ENCODE assay signal across 7 mouse cellular contexts in the genomic region with DNA sequence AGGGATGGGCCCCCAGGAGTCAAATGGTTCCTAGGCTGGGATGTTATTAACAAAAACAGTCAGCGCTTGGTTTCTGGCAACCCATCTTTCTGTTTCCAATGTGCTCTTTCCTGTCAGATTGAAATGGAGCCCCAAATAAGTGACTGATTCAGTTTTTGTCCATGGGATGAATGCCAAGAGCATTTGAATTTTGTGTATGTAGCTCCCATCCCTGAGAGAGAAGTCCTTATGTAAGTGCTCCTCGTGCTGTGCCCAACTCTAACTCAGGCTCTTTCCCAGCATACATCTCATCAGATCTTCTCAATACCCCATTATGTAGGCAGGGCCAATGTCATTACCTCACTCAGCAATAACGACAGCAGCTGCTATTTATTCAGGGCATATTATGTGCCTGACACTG. TPM values are rescaled to one million over a fixed set of nuclear protein-coding genes. Genes with fewer than 3 reads are reported as not detected.
A peak's percentile ranks its signal among the peaks of the same experiment; 100 is the strongest.
DNase-seq lines count a peak whose midpoint lies in the region; ATAC-seq lines count a peak whose summit lies in the region.

No protein-coding gene starts in this region.

- H3K4me2 ChIP-seq in embryonic facial prominence, embryonic 14.5 days (ENCODE audit: low read depth, low read length), result peak overlapping the region; percentile 83
- H3K4me2 ChIP-seq in intestine, embryonic 16.5 days (ENCODE audit: low read depth, low read length), result peak overlapping the region; percentile 79
- H3K4me2 ChIP-seq in neural tube, embryonic 13.5 days, result peak overlapping the region; percentile 94

- no peak overlapping the region for H3K27ac ChIP-seq in embryonic facial prominence, embryonic 14.5 days (replicated peaks; ENCODE audit: low read depth, low read length)
- no peak overlapping the region for H3K27ac ChIP-seq in intestine, embryonic 16.5 days (ENCODE audit: low read length)
- peak overlapping the region; percentile 100 for H3K27ac ChIP-seq in neural tube, embryonic 13.5 days (replicated peaks)

- peak overlapping the region; percentile 99 for H3K4me3 ChIP-seq in embryonic facial prominence, embryonic 14.5 days (ENCODE audit: low read depth, low read length)
- peak overlapping the region; percentile 86 for H3K4me3 ChIP-seq in intestine, embryonic 16.5 days (ENCODE audit: low read length)
- H3K4me3 ChIP-seq in neural tube, embryonic 13.5 days, result peak overlapping the region; percentile 97

- peaks cover 41% of the 10 kb centered on the region for H3K4me1 ChIP-seq in embryonic facial prominence, embryonic 14.5 days (ENCODE audit: control insufficient read depth, insufficient read depth, low read length)
- peaks cover 36% of the 10 kb centered on the region for H3K4me1 ChIP-seq in intestine, embryonic 16.5 days (ENCODE audit: control insufficient read depth, insufficient read depth, low read length)
- peaks cover 90% of the 10 kb centered on the region for H3K4me1 ChIP-seq in neural tube, embryonic 13.5 days (replicated peaks)

- peak; percentile 79 for DNase-seq in left cerebral cortex, adult 11 months (ENCODE audit: low spot score)
- no peak for DNase-seq in left cerebral cortex, postnatal 36 days (ENCODE audit: low spot score in 2 of 2)
- peak; percentile 15 for DNase-seq in embryonic facial prominence, embryonic 14.5 days (ENCODE audit: low spot score)
- DNase-seq in cerebellum, postnatal 4 days (ENCODE audit: low spot score in 2 of 2), result no peak

- H3K27me3 ChIP-seq in embryonic facial prominence, embryonic 14.5 days (replicated peaks; ENCODE audit: control insufficient read depth, insufficient read depth, low read length), result no peaks in the 10 kb centered on the region; the same call in 1 of the 2 replicates
- H3K27me3 ChIP-seq in intestine, embryonic 16.5 days (replicated peaks; ENCODE audit: control insufficient read depth, insufficient read depth, low read length), result no peaks in the 10 kb centered on the region
- peaks cover 7% of the 10 kb centered on the region for H3K27me3 ChIP-seq in neural tube, embryonic 13.5 days

- H3K9ac ChIP-seq in embryonic facial prominence, embryonic 14.5 days (ENCODE audit: low read depth, low read length), result peak overlapping the region; percentile 100
- peak overlapping the region; percentile 99 for H3K9ac ChIP-seq in intestine, embryonic 16.5 days (ENCODE audit: low read depth, low read length)
- H3K9ac ChIP-seq in neural tube, embryonic 13.5 days, result peak overlapping the region; percentile 99

- peaks cover 17% of the 10 kb centered on the region; the same call in 1 of the 2 replicates for H3K36me3 ChIP-seq in embryonic facial prominence, embryonic 14.5 days (ENCODE audit: control insufficient read depth, insufficient read depth, low read length)
- H3K36me3 ChIP-seq in intestine, embryonic 16.5 days (ENCODE audit: control insufficient read depth, insufficient read depth, low read length), result no peaks in the 10 kb centered on the region
- peaks cover 9% of the 10 kb centered on the region; the same call in 1 of the 2 replicates for H3K36me3 ChIP-seq in neural tube, embryonic 13.5 days

- ATAC-seq in embryonic facial prominence, embryonic 14.5 days (ENCODE audit: low read depth), result no peak
- no peak for ATAC-seq in intestine, embryonic 16.5 days
- no peak for ATAC-seq in neural tube, embryonic 13.5 days (ENCODE audit: low read depth)
- no peak for ATAC-seq in CD4-positive, CD25-positive, alpha-beta regulatory T cell, adult 4 months

- intact Hi-C loops in left cerebral cortex, postnatal 36 days (cut with DNase I), result no loop called here

- no peaks in the 10 kb centered on the region for H3K9me3 ChIP-seq in embryonic facial prominence, embryonic 14.5 days (ENCODE audit: control insufficient read depth, low read length)
- H3K9me3 ChIP-seq in intestine, embryonic 16.5 days (ENCODE audit: control insufficient read depth, low read length), result no peaks in the 10 kb centered on the region
- no peaks in the 10 kb centered on the region for H3K9me3 ChIP-seq in neural tube, embryonic 13.5 days

- WGBS in embryonic facial prominence, embryonic 14.5 days, result 33% methylated on average over 3 of the region's 3 CpGs
- 40% methylated on average over 3 of the region's 3 CpGs for WGBS in intestine, embryonic 16.5 days
- 39% methylated on average over 3 of the region's 3 CpGs for WGBS in neural tube, embryonic 13.5 days

RNA-seq across cellular contexts. Expression of a gene that starts 1.2 kb away (rescaled TPM):
- 10 to 100 TPM; 50.4 to 62.8 TPM for total RNA-seq in left cerebral cortex, postnatal 36 days (2021)
- 28.2 and 28.6 TPM in 2 replicates for polyA plus RNA-seq in embryonic facial prominence, embryonic 14.5 days (2014; fragmentation: Nextera tagmentation; extraction: Ambion mirVana)
- 20.3 and 22.3 TPM in 2 replicates for polyA plus RNA-seq in intestine, embryonic 16.5 days (2015; fragmentation: Nextera tagmentation; extraction: Ambion mirVana)
- 40.0 and 45.9 TPM in 2 replicates for polyA plus RNA-seq in neural tube, embryonic 13.5 days (2015; fragmentation: Nextera tagmentation; extraction: Ambion mirVana)
- polyA plus RNA-seq in CD4-positive, CD25-positive, alpha-beta regulatory T cell, adult 4 months (2017; shearing (Covaris generic)), result 10 to 100 TPM in 1 of 2 experiments, 1 to 10 TPM in 1; 6.8 to 11.2 TPM

RNA-seq across cellular contexts. Expression of a gene that starts 2.0 kb away (rescaled TPM):
- 100 to 1,000 TPM; 310 to 320 TPM for total RNA-seq in left cerebral cortex, postnatal 36 days (2021)
- polyA plus RNA-seq in embryonic facial prominence, embryonic 14.5 days (2014; fragmentation: Nextera tagmentation; extraction: Ambion mirVana), result 97.4 and 107 TPM in 2 replicates
- polyA plus RNA-seq in intestine, embryonic 16.5 days (2015; fragmentation: Nextera tagmentation; extraction: Ambion mirVana), result 68.9 and 72.3 TPM in 2 replicates
- 155 and 174 TPM in 2 replicates for polyA plus RNA-seq in neural tube, embryonic 13.5 days (2015; fragmentation: Nextera tagmentation; extraction: Ambion mirVana)
- polyA plus RNA-seq in CD4-positive, CD25-positive, alpha-beta regulatory T cell, adult 4 months (2017; shearing (Covaris generic)), result 10 to 100 TPM; 19.2 TPM

RNA-seq across cellular contexts. Expression of a gene that starts 25.0 kb away (rescaled TPM):
- 1 to 10 TPM; 3.1 to 7.1 TPM for total RNA-seq in left cerebral cortex, postnatal 36 days (2021)
- polyA plus RNA-seq in embryonic facial prominence, embryonic 14.5 days (2014; fragmentation: Nextera tagmentation; extraction: Ambion mirVana), result 14.4 and 16.5 TPM in 2 replicates
- 10.3 and 11.5 TPM in 2 replicates for polyA plus RNA-seq in intestine, embryonic 16.5 days (2015; fragmentation: Nextera tagmentation; extraction: Ambion mirVana)
- polyA plus RNA-seq in neural tube, embryonic 13.5 days (2015; fragmentation: Nextera tagmentation; extraction: Ambion mirVana), result 6.3 and 6.8 TPM in 2 replicates
- polyA plus RNA-seq in CD4-positive, CD25-positive, alpha-beta regulatory T cell, adult 4 months (2017; shearing (Covaris generic)), result 10 to 100 TPM; 57.3 to 60.0 TPM

RNA-seq across cellular contexts. Expression of a gene that starts 36.6 kb away (rescaled TPM):
- total RNA-seq in left cerebral cortex, postnatal 36 days (2021), result 1 to 10 TPM; 3.7 to 7.6 TPM
- 26.5 and 27.5 TPM in 2 replicates for polyA plus RNA-seq in embryonic facial prominence, embryonic 14.5 days (2014; fragmentation: Nextera tagmentation; extraction: Ambion mirVana)
- polyA plus RNA-seq in intestine, embryonic 16.5 days (2015; fragmentation: Nextera tagmentation; extraction: Ambion mirVana), result 44.5 and 49.0 TPM in 2 replicates
- polyA plus RNA-seq in neural tube, embryonic 13.5 days (2015; fragmentation: Nextera tagmentation; extraction: Ambion mirVana), result 8.8 and 9.0 TPM in 2 replicates
- polyA plus RNA-seq in CD4-positive, CD25-positive, alpha-beta regulatory T cell, adult 4 months (2017; shearing (Covaris generic)), result 100 to 1,000 TPM; 142 to 182 TPM

RNA-seq across cellular contexts. Expression of a gene that starts 57.4 kb away (rescaled TPM):
- total RNA-seq in left cerebral cortex, postnatal 36 days (2021), result 100 to 1,000 TPM; 179 to 210 TPM
- 7.2 and 7.6 TPM in 2 replicates for polyA plus RNA-seq in embryonic facial prominence, embryonic 14.5 days (2014; fragmentation: Nextera tagmentation; extraction: Ambion mirVana)
- polyA plus RNA-seq in intestine, embryonic 16.5 days (2015; fragmentation: Nextera tagmentation; extraction: Ambion mirVana), result 1.6 and 1.7 TPM in 2 replicates
- polyA plus RNA-seq in neural tube, embryonic 13.5 days (2015; fragmentation: Nextera tagmentation; extraction: Ambion mirVana), result 3.7 and 3.9 TPM in 2 replicates
- polyA plus RNA-seq in CD4-positive, CD25-positive, alpha-beta regulatory T cell, adult 4 months (2017; shearing (Covaris generic)), result not detected

Comparison
In these comparisons a context has a peak if more than half of its experiments do, and no peak if none do; other contexts are left out.
1. DNase-seq: peak in left cerebral cortex, adult 11 months (single experiment) and embryonic facial prominence, embryonic 14.5 days (single experiment); none in left cerebral cortex, postnatal 36 days (0 of 2) and cerebellum, postnatal 4 days (0 of 2).
2. Peak in every context shown above with its lines, with median percentiles within 50 percentile points of each other: H3K4me2 ChIP-seq, H3K4me3 ChIP-seq and H3K9ac ChIP-seq.